Mouse (Mus musculus) neural tube, embryonic 10.5 days (tissue): ENCODE data around the gene Notum.

Experiments
- DNase-seq: peaks from one replicate; pipeline ENCODE4 v3.0.0-alpha.2; 2017; ENCODE audit warnings: low spot score; ENCODE audit errors: extremely low spot score

Gene Notum

GRCm38 (mm10) chr11:120634810-120635209, 26.2 kb downstream of the Notum start:
- no peak for DNase-seq

- peak; percentile 93 for DNase-seq
Measured at GRCm38 (mm10) chr11:120633520-120634343, 27.2 kb downstream of the Notum start, which contains the start of gene Mafg. Gene Mafg, minus strand, starts transcription at chr11:120633600.

GRCm38 (mm10) chr11:120632559-120633519, 28.1 kb downstream of the Notum start:
- DNase-seq = peak; percentile 74

- no peak for DNase-seq
Measured at GRCm38 (mm10) chr11:120631726-120632448, 29.1 kb downstream of the Notum start.

- DNase-seq = no peak
Measured at GRCm38 (mm10) chr11:120630881-120631725, 29.9 kb downstream of the Notum start.

GRCm38 (mm10) chr11:120630401-120630871, 30.5 kb downstream of the Notum start:
- DNase-seq = no peak

- no peak for DNase-seq
Measured at GRCm38 (mm10) chr11:120629911-120630310, 31.1 kb downstream of the Notum start.

- no peak for DNase-seq
Measured at GRCm38 (mm10) chr11:120629341-120629730, 31.6 kb downstream of the Notum start.

- no peak for DNase-seq
Measured at GRCm38 (mm10) chr11:120628601-120629340, 32.2 kb downstream of the Notum start.

- DNase-seq = no peak
Measured at GRCm38 (mm10) chr11:120627468-120628300, 33.3 kb downstream of the Notum start.

GRCm38 (mm10) chr11:120626785-120627467, 34.0 kb downstream of the Notum start:
- no peak for DNase-seq

- DNase-seq = no peak
Measured at GRCm38 (mm10) chr11:120625152-120625775, 35.7 kb downstream of the Notum start, which contains the start of gene Sirt7. Gene Sirt7, minus strand, starts transcription at chr11:120625240.

- peak; percentile 84 for DNase-seq
Measured at GRCm38 (mm10) chr11:120624680-120625111, 36.3 kb downstream of the Notum start.

- DNase-seq = peak; percentile 62
Measured at GRCm38 (mm10) chr11:120623961-120624679, 36.9 kb downstream of the Notum start.

- DNase-seq = no peak
Measured at GRCm38 (mm10) chr11:120622805-120623204, 38.2 kb downstream of the Notum start.

GRCm38 (mm10) chr11:120620195-120620594, 40.8 kb downstream of the Notum start:
- no peak for DNase-seq
